Mouse (Mus musculus) lung, embryonic 15.5 days (tissue): Measurements from ENCODE around the gene Mlc1. TPM values are rescaled to one million over a fixed set of nuclear protein-coding genes. Genes with fewer than 3 reads are reported as not detected.

Source experiments
- polyA plus RNA-seq: library from polyadenylated mRNA; unstranded; fragments of >200 nt; fragmentation: Nextera tagmentation; extraction: Ambion mirVana; gene quantifications from 2 replicates; pipeline ENCODE4 v1.2.1, GENCODE M21; 2015

Mlc1 gene
- polyA plus RNA-seq, 1 experiment from 2014 or later, result 0.25 TPM

Other genes starting within 250 kb of the Mlc1 start
- gene Brd1, start 244.8 kb downstream of the Mlc1 start, polyA plus RNA-seq, result 17.5 and 19.9 TPM in 2 replicates
- 15.5 and 15.7 TPM in 2 replicates for gene Zbed4, start 227.3 kb downstream of the Mlc1 start, polyA plus RNA-seq
- 11.7 and 14.4 TPM in 2 replicates for gene Alg12, start 159.7 kb downstream of the Mlc1 start, polyA plus RNA-seq
- gene Creld2, start 159.4 kb downstream of the Mlc1 start, polyA plus RNA-seq, result 107 and 110 TPM in 2 replicates
- 65.9 and 70.3 TPM in 2 replicates for gene Pim3, start 116.8 kb downstream of the Mlc1 start, polyA plus RNA-seq
- not detected in 2 replicates for gene Ttll8, start 24.6 kb downstream of the Mlc1 start, polyA plus RNA-seq
- gene Mov10l1, start 3.9 kb upstream of the Mlc1 start, polyA plus RNA-seq, result 1.7 and 2.2 TPM in 2 replicates
- 0.10 and 0.24 TPM in 2 replicates for gene Panx2, start 80.7 kb upstream of the Mlc1 start, polyA plus RNA-seq
- gene Trabd, start 96.1 kb upstream of the Mlc1 start, polyA plus RNA-seq, result 48.7 and 53.6 TPM in 2 replicates
- gene Selenoo, start 110.1 kb upstream of the Mlc1 start, polyA plus RNA-seq, result 16.5 and 17.6 TPM in 2 replicates
- gene Tubgcp6, start 144.1 kb upstream of the Mlc1 start, polyA plus RNA-seq, result 14.5 and 15.4 TPM in 2 replicates
- gene Hdac10, start 149.7 kb upstream of the Mlc1 start, polyA plus RNA-seq, result 21.7 and 24.3 TPM in 2 replicates
- gene Mapk12, start 161.7 kb upstream of the Mlc1 start, polyA plus RNA-seq, result 12.5 and 13.4 TPM in 2 replicates
- 10.0 and 12.6 TPM in 2 replicates for gene Mapk11, start 170.6 kb upstream of the Mlc1 start, polyA plus RNA-seq
- gene Plxnb2, start 201.8 kb upstream of the Mlc1 start, polyA plus RNA-seq, result 123 and 128 TPM in 2 replicates
- gene Dennd6b, start 217.5 kb upstream of the Mlc1 start, polyA plus RNA-seq, result 11.0 and 11.8 TPM in 2 replicates
- 24.5 and 28.5 TPM in 2 replicates for gene Ppp6r2, start 232.5 kb upstream of the Mlc1 start, polyA plus RNA-seq